Mouse (Mus musculus) megakaryocyte, embryonic 14.5 days (primary cell): ENCODE data around the gene Pja2.

ENCODE experiments used
- FLI1 ChIP-seq: IDR thresholded peaks from 2 replicates; pipeline ENCODE4 v1.6.1; 2012; ENCODE audit warnings: low read length, inconsistent platforms, mixed read lengths
- GATA1 ChIP-seq: IDR thresholded peaks from 3 replicates; pipeline ENCODE4 v1.6.1; 2012; ENCODE audit warnings: mixed read lengths, low read length, inconsistent platforms, borderline replicate concordance

DNA sequence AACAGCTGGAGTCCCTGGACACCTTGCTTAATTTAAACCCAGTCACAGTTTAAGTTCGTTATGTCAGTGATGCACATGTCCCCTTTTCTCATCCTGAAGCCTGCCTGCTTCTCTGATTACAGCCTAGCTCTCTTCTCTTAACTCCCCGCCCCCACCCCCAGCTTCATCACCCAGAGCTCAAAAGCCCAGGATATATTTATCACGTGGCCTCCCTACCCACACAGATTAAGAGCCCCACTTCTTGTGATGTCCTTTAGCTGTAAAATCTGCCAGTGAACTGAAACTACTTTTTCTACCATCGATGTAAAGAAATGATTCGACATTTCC, 1.0 kb upstream of the Pja2 start:
- TF ChIP-seq GATA1: no peak
- TF ChIP-seq FLI1: no peak
